Mouse (Mus musculus) telencephalon, adult 2 months (tissue): ENCODE measurements around the gene C1qc.

Experiments
- DNase-seq: peaks from one replicate; pipeline ENCODE4 v3.0.0-alpha.2; 2011; ENCODE audit warnings: low read depth, low spot score

C1qc gene

DNA sequence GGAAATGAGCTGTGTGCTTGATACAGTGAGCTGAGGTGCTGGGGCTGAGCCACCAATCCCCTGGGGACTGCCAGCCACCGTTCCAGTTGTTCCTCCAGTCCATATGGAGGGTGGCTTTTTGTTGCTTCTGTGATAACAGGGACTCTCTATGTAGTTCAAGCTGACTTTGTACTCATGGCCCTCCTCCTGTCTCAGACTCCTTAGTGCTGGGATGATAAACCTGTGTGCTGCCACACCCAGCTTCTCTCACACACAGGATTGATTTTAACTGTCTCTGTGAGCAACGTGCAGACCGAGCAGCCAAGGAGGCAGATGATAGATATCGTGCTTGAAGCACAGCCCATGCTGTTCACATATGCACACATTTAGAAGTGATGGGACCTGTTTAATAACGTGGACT is 40.7 kb downstream of the C1qc start:
- DNase-seq = no peak

DNA sequence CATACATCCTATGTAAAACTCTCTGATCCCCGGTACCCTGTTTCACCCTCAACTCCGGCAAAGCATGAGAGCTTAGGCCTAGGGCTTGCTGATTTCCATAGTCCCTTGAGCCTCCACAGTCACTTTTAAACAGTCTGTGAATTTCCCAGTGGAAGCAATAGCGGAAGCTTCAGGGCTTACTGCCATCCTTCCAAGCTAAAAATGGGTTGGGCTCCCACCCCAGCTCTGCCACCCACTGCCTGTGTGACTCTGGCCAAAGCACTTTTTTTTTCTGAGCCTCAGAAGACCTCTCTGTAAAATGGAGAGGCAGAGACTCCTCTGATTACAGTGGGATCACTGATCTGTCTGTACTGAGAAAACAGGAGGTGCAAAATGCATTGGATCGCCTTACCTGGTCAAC is 44.3 kb downstream of the C1qc start:
- DNase-seq = peak; percentile 52

DNA sequence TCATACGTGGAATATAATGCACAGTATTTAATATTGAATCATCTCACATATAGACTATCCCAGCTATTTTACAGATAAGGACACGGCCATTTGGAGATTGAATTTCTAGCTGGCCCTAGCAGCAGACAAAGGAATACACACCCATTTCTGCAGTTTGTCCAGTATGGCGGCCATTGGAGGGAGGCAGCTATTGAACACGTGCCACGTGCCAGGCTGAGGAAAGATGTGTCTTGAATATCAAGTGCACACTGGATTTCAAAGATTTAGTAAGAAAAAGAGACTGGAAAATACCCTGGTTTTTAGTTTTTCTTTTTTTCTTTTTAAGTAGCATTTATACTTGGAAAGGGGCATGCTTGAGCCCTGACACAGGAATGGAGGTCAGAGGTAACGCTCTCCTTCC is 45.7 kb downstream of the C1qc start:
- DNase-seq = no peak

DNA sequence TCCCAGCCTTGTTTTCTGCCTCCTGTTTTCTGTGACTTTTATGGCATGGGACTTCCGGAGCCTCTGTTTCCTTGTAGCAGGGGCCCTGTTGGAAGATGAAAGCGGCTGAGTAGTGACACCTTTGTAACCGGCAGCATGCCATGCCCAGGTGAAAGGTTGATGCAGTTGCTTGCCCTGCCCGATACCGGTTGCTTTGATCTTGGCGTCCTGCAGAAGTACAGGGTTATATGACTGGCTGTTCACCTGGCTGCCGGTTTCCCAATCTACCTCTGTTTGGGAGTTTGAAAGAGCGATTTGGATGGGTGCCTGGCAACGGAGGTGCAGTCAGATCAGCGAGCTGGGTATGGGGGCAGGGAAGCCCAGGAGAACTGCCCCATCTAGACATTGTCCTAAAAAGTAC is 50.1 kb downstream of the C1qc start:
- no peak for DNase-seq

DNA sequence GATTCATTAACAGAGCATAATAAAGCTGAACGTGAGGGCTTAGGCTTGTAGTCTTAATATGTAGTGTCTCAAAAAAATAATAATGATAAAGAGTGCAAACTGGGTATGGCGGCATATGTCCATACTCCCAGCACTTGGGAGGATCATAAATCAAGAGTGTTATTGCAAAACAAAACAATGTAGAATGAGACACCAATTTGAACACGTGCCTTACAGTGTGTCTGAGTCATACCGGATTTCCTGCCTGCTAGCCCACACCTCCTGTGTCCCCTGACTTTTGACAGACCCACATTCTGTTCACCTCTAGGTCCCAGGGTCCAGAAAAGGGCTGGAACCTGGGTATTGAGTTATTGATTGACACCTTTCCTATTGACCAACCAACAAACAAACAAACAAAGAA is 50.8 kb downstream of the C1qc start:
- no peak for DNase-seq

DNA sequence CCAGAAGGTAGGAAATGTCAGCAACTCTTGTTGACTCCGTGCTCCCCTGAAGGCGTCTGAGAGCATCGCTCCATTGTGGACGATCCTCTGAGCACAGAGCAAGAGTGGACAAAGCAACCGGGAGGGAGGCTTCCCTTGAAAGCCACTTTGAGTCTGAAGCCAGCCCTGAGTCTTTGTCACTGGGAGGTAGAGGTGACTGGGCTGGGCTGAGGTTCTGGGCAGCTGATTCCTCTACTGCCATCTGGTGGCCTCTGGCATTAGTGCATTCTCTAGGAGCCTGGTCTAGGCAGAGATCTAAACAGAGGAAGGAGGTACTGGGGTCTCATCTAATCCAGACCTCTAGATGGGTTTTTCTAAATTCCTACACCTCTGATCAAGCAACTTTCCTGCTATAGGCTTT is 51.8 kb downstream of the C1qc start:
- DNase-seq = no peak
